Mouse (Mus musculus) limb, embryonic 10.5 days (tissue): ENCODE results near the gene Myrf. TPM values are rescaled to one million over a fixed set of nuclear protein-coding genes. Genes with fewer than 3 reads are reported as not detected.

Experiments
- DNase-seq: peaks from one replicate; pipeline ENCODE4 v3.0.0-alpha.2; 2017; ENCODE audit warnings: low spot score
- H3K27ac ChIP-seq: fragments of 300-500 bp; sonication (generic); 2 replicates; pipeline ENCODE4 v1.5.1; 2016; ENCODE audit warnings: mild to moderate bottlenecking
- H3K27me3 ChIP-seq: fragments of 300-500 bp; sonication (generic); 2 replicates; pipeline ENCODE4 v1.6.1; 2016; ENCODE audit warnings: low read depth, mild to moderate bottlenecking; ENCODE audit not compliant: poor library complexity, severe bottlenecking
- H3K36me3 ChIP-seq: fragments of 300-500 bp; sonication (generic); 2 replicates; pipeline ENCODE4 v1.6.1; 2016; ENCODE audit warnings: mild to moderate bottlenecking, moderate library complexity
- H3K4me1 ChIP-seq: fragments of 300-500 bp; sonication (generic); 2 replicates; pipeline ENCODE4 v1.6.1; 2016
- H3K4me3 ChIP-seq: fragments of 300-500 bp; sonication (generic); 2 replicates; pipeline ENCODE4 v1.5.1; 2016; ENCODE audit warnings: mild to moderate bottlenecking, moderate library complexity
- H3K9me3 ChIP-seq: fragments of 300-500 bp; sonication (generic); replicated peaks from 2 replicates; pipeline ENCODE4 v1.6.1; 2016; ENCODE audit warnings: mild to moderate bottlenecking
- WGBS: fragments of 180-500 bp; shearing (Covaris S2); methylation state at CpG from one replicate; pipeline ENCODE4 v1.1.7; 2016; 5-methylcytosine and 5-hydroxymethylcytosine counted together
- polyA plus RNA-seq: library from polyadenylated mRNA; unstranded; fragments of >200 nt; fragmentation: Nextera tagmentation; extraction: Ambion mirVana; gene quantifications from 2 replicates; pipeline ENCODE4 v1.2.1, GENCODE M21; 2016

Gene Myrf
- polyA plus RNA-seq, 1 experiment from 2014 or later = 6.8 TPM

DNA sequence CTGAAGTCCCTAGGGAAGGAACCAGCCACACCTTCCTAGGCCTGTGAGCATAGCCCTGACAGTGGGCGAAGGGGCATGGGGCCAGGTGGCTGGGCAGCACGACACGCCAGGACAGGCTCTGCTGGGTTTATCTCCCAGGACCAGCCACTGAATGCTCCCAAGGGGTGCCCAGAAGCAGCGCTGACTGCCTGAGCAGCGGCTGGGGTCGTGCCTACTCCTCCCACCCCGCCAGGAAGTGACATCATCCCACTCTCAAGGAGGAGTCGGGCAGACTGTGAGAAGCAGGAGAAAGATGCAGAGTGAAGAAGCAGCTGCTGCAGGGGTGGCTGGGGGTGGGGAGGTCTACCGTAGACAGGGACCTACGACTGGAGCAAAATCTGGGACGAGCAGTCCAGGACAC lies 32.2 kb upstream of the Myrf start:
- Histone ChIP-seq H3K4me3 (peak overlapping the region; percentile 26; the same call in 1 of the 2 replicates), H3K27me3 (peaks cover 46% of the 10 kb centered on the region), H3K27ac (peak overlapping the region; percentile 77), H3K36me3 (no peaks in the 10 kb centered on the region), H3K9me3 (no peaks in the 10 kb centered on the region), H3K4me1 (peaks cover 61% of the 10 kb centered on the region)
- peak; percentile 54 for DNase-seq
- WGBS = 30% methylated on average over 11 of the region's 11 CpGs

- Histone ChIP-seq H3K27me3 (peaks cover 36% of the 10 kb centered on the region), H3K4me1 (peaks cover 59% of the 10 kb centered on the region), H3K9me3 (no peaks in the 10 kb centered on the region), H3K36me3 (no peaks in the 10 kb centered on the region), H3K4me3 (no peak overlapping the region), H3K27ac (0 out of 2 replicates have a peak overlapping the region, but pooled peaks have one; percentile 20)
- WGBS = 92% methylated on average over 7 of the region's 7 CpGs
- no peak for DNase-seq
Measured at GRCm38 (mm10) chr19:10271592-10271991, 31.0 kb upstream of the Myrf start.

DNA sequence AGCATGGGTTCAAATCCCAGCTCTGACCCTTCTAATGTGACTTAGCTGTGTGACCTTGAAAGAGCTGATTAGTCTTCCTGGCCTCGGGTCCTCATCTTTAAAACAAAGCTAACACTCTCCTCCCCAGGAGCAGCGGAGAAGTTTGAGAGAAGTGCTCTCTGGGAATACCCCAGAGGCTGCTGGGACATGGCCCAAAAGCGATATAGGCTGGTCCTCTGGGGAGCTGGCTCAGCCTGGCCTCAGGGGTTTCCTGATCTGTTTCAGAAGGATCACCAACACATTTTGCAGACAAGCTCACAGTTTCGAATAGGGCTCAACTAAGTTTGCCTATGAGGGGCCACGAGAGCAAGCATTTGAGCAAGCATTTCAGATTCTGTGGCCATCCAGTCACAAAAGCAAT lies 29.8 kb upstream of the Myrf start:
- Histone ChIP-seq H3K9me3 (no peaks in the 10 kb centered on the region), H3K27me3 (peaks cover 24% of the 10 kb centered on the region), H3K36me3 (no peaks in the 10 kb centered on the region), H3K4me3 (no peak overlapping the region), H3K27ac (no peak overlapping the region), H3K4me1 (peaks cover 53% of the 10 kb centered on the region)
- 87% methylated on average over 5 of the region's 5 CpGs for WGBS
- DNase-seq = no peak

DNA sequence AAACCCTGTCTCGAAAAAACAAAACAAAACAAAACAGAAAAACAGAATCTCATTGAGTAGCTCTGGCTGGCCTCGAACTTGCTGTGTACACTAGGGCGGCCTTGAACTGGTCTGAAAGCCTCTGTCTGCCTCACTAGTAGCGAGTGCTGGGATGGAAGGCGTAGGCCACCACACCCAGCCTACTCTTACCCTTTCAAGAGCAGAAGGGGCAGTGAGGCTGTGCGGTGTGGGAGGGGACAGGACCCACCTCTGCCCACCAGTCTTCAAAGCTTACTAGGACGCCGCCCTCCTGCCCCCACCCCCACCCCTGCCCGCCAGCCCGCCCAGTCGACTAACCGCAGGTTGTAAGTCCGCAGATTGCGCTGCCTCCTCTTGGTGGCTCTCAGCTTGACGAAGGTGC lies 28.3 kb upstream of the Myrf start:
- H3K27me3 ChIP-seq = peaks cover 35% of the 10 kb centered on the region
- no peak for DNase-seq
- H3K4me3 ChIP-seq = no peak overlapping the region
- 68% methylated on average over 15 of the region's 15 CpGs for WGBS
- no peak overlapping the region for H3K27ac ChIP-seq
- H3K4me1 ChIP-seq = peaks cover 55% of the 10 kb centered on the region
- H3K9me3 ChIP-seq = no peaks in the 10 kb centered on the region
- no peaks in the 10 kb centered on the region for H3K36me3 ChIP-seq

GRCm38 (mm10) chr19:10267953-10268352 lies 27.4 kb upstream of the Myrf start:
- H3K36me3 ChIP-seq = no peaks in the 10 kb centered on the region
- 94% methylated on average over 10 of the region's 10 CpGs for WGBS
- DNase-seq = no peak

GRCm38 (mm10) chr19:10267057-10267456 lies 26.5 kb upstream of the Myrf start:
- H3K4me3 ChIP-seq = peak overlapping the region; percentile 21
- H3K27me3 ChIP-seq = peaks cover 46% of the 10 kb centered on the region
- H3K27ac ChIP-seq = peak overlapping the region; percentile 53
- no peaks in the 10 kb centered on the region for H3K9me3 ChIP-seq
- peaks cover 48% of the 10 kb centered on the region for H3K4me1 ChIP-seq
- 12% methylated on average over 15 of the region's 15 CpGs for WGBS
- no peaks in the 10 kb centered on the region for H3K36me3 ChIP-seq
- DNase-seq = peak; percentile 59

More at GRCm38 (mm10) chr19:10267953-10268352, 27.4 kb upstream of the Myrf start:
- H3K4me1 ChIP-seq = peaks cover 53% of the 10 kb centered on the region
- no peak overlapping the region for H3K27ac ChIP-seq
- H3K27me3 ChIP-seq = peaks cover 44% of the 10 kb centered on the region
- no peaks in the 10 kb centered on the region for H3K9me3 ChIP-seq
- no peak overlapping the region for H3K4me3 ChIP-seq

DNA sequence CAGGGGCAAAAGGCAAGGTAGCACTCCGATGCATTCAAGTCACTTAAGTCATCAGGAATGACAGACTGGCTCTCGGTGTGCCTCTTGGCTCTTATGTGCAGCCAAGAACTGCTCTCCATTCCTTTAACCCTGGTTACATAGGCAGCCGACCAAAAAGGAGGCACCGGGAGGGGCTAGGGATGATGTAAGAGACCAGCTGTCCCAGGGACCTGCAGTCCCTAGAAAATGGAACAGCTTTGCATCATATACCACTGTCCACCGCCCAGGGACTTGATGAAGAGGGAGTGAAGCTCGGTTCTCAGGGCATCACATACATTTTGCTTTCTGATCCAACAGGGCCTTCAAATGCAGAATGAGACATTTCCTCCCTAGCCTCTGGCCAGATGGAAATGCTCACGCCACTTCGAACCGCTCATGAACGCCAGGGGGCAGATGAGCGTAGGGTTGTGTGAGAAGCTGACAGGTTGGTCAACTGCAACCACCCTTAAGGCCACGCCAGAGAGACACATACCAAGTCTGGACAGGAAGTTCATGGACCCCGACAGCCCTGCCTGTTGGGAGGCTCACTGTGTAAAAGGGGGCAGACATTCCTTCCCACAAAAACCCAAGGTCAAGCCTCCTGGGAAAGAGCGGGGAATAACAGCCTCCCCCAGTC lies 25.8 kb upstream of the Myrf start:
- Histone ChIP-seq H3K4me3 (peak overlapping the region; percentile 21), H3K4me1 (peaks cover 50% of the 10 kb centered on the region), H3K27me3 (peaks cover 50% of the 10 kb centered on the region), H3K27ac (peak overlapping the region; percentile 53; the same call in 1 of the 2 replicates), H3K9me3 (no peaks in the 10 kb centered on the region), H3K36me3 (no peaks in the 10 kb centered on the region)
- WGBS = 22% methylated on average over 14 of the region's 14 CpGs
- peak; percentile 82 for DNase-seq

DNA sequence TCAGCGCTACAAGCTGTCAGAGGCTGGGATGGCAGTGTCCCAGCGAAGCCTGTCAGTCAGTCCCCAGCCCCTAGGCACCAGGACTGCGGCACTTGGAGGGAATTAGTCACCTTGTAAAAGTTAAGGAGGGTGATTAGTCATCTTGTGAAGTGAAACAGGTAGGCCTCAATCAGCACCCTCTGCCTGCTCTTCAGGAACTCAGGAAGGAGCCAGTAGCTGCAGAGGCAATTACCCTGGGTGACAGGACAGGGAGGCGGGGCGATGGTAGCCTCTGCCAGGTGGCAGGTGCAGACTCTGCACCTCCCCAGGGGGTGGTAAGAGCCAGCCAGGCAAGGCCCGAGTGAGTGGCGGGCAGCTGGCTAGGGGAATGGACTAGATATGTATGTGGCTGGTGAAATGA lies 20.8 kb upstream of the Myrf start:
- 39% methylated on average over 7 of the region's 7 CpGs for WGBS
- Histone ChIP-seq H3K36me3 (no peaks in the 10 kb centered on the region), H3K9me3 (no peaks in the 10 kb centered on the region), H3K4me1 (peaks cover 40% of the 10 kb centered on the region), H3K27ac (no peak overlapping the region), H3K4me3 (no peak overlapping the region), H3K27me3 (peaks cover 73% of the 10 kb centered on the region)
- DNase-seq = no peak

DNA sequence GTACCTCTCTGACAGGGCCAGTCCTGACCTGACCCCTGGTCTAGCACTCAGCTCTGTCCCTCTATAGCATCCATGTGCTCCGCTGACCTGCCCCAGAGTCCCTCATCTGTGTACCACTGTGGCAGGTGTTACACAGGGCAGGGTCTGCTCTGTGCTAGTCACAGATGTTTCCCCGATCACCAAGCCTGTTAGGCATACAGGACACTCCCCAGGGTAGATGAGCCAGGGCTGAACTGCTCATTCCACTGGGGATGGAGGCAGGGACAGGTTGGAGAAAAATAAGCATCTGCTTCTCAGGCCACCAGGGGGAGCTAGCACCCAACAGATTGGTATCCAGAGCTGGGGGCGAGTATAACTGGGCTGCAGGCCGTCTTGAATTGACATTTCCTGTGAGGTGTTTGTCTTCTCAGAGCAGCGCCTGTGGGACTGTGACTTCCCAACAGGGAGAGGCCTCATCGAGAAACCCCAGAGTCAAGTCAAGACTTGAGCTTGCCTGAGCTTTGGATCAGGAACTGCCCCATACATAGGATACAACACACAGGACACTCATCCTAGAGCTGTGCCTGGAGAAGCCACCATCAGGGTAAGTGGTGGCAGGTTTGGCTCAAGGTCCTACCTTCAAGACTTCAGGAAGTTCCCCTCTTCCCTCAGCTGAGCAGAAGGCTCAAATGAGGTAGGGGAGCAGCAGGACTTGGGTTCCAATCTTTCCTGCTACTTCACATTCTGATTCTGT lies 17.9 kb upstream of the Myrf start:
- Histone ChIP-seq H3K27ac (no peak overlapping the region), H3K4me1 (peaks cover 22% of the 10 kb centered on the region), H3K9me3 (no peaks in the 10 kb centered on the region), H3K27me3 (peaks cover 59% of the 10 kb centered on the region), H3K4me3 (no peak overlapping the region), H3K36me3 (no peaks in the 10 kb centered on the region)
- peak; percentile 89 for DNase-seq
- 23% methylated on average over 6 of the region's 6 CpGs for WGBS

GRCm38 (mm10) chr19:10248128-10248527 lies 7.6 kb upstream of the Myrf start:
- H3K4me3 ChIP-seq = 0 out of 2 replicates have a peak overlapping the region, but pooled peaks have one; percentile 1
- peaks cover 46% of the 10 kb centered on the region for H3K27me3 ChIP-seq
- no peak for DNase-seq
- no peaks in the 10 kb centered on the region for H3K9me3 ChIP-seq
- H3K4me1 ChIP-seq = peaks cover 46% of the 10 kb centered on the region
- H3K27ac ChIP-seq = peak overlapping the region; percentile 37; the same call in 1 of the 2 replicates
- no peaks in the 10 kb centered on the region for H3K36me3 ChIP-seq
- 34% methylated on average over 20 of the region's 20 CpGs for WGBS

GRCm38 (mm10) chr19:10247165-10247564 lies 6.6 kb upstream of the Myrf start:
- H3K9me3 ChIP-seq = no peaks in the 10 kb centered on the region
- DNase-seq = no peak
- H3K27ac ChIP-seq = peak overlapping the region; percentile 37; the same call in 1 of the 2 replicates
- H3K4me1 ChIP-seq = peaks cover 54% of the 10 kb centered on the region
- peaks cover 46% of the 10 kb centered on the region for H3K27me3 ChIP-seq
- WGBS = 20% methylated on average over 6 of the region's 6 CpGs
- H3K36me3 ChIP-seq = no peaks in the 10 kb centered on the region
- H3K4me3 ChIP-seq = no peak overlapping the region

GRCm38 (mm10) chr19:10244183-10244582 lies 3.6 kb upstream of the Myrf start:
- peaks cover 34% of the 10 kb centered on the region for H3K27me3 ChIP-seq
- H3K4me3 ChIP-seq = no peak overlapping the region
- peak; percentile 67 for DNase-seq
- no peaks in the 10 kb centered on the region for H3K9me3 ChIP-seq
- H3K4me1 ChIP-seq = peaks cover 73% of the 10 kb centered on the region
- H3K36me3 ChIP-seq = no peaks in the 10 kb centered on the region
- peak overlapping the region; percentile 80 for H3K27ac ChIP-seq
- 14% methylated on average over 3 of the region's 3 CpGs for WGBS

GRCm38 (mm10) chr19:10242916-10243315 lies 2.4 kb upstream of the Myrf start:
- DNase-seq = peak; percentile 70
- H3K4me3 ChIP-seq = peak overlapping the region; percentile 10; the same call in 1 of the 2 replicates
- WGBS = 9% methylated on average over 8 of the region's 8 CpGs
- H3K27ac ChIP-seq = peak overlapping the region; percentile 80
- peaks cover 75% of the 10 kb centered on the region for H3K4me1 ChIP-seq
- H3K9me3 ChIP-seq = no peaks in the 10 kb centered on the region
- H3K36me3 ChIP-seq = no peaks in the 10 kb centered on the region
- peaks cover 25% of the 10 kb centered on the region for H3K27me3 ChIP-seq
